Mouse (Mus musculus) megakaryocyte, embryonic 14.5 days (primary cell): ENCODE results near the gene Gm49384.

Source experiments
- FLI1 ChIP-seq: IDR thresholded peaks from 2 replicates; pipeline ENCODE4 v1.6.1; 2012; ENCODE audit warnings: low read length, inconsistent platforms, mixed read lengths
- GATA1 ChIP-seq: IDR thresholded peaks from 3 replicates; pipeline ENCODE4 v1.6.1; 2012; ENCODE audit warnings: mixed read lengths, low read length, inconsistent platforms, borderline replicate concordance

DNA sequence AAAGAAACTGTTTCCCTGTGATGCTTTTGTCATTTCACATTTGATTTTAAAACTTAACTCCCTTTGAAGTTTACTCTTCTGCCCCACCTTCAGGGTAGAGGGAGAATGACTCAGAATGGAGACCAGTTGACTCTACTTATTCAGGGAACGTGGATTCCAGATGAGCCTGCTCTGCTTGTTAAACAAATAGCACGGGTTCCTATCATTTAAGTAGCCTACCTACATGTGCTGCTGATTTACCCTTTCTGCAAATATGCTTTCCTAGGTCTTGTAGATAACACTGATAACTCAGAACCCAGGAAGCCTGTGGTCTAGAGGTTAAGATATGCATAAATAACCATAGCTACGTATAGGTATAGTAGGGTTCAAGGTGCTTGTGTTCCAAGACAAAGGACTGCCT is 39.2 kb downstream of the Gm49384 start:
- no peak for TF ChIP-seq GATA1
- TF ChIP-seq FLI1, result no peak
